Mouse (Mus musculus) liver, embryonic 16.5 days (tissue): ENCODE data around the gene Nup153. TPM values are rescaled to one million over a fixed set of nuclear protein-coding genes. Genes with fewer than 3 reads are reported as not detected.

Source experiments
- ATAC-seq: fragments of 200-750 bp; cut with Nextera tagmentation; 2 replicates; pipeline ENCODE4 v1.8.0; 2017; ENCODE audit warnings: low read depth, mild to moderate bottlenecking, moderate number of reproducible peaks, moderate library complexity
- H3K27ac ChIP-seq: fragments of 300-500 bp; sonication (generic); 2 replicates; pipeline ENCODE4 v1.5.1; 2014; ENCODE audit warnings: mild to moderate bottlenecking, low read length
- H3K27me3 ChIP-seq: fragments of 300-500 bp; sonication (generic); 2 replicates; pipeline ENCODE4 v1.6.1; 2014; ENCODE audit warnings: low read depth, low read length, mixed read lengths; ENCODE audit not compliant: control insufficient read depth, insufficient read depth
- H3K36me3 ChIP-seq: fragments of 300-500 bp; sonication (generic); 2 replicates; pipeline ENCODE4 v1.6.1; 2014; ENCODE audit warnings: mild to moderate bottlenecking; ENCODE audit not compliant: control insufficient read depth, insufficient read depth
- H3K4me1 ChIP-seq: fragments of 300-500 bp; sonication (generic); 2 replicates; pipeline ENCODE4 v1.6.1; 2014; ENCODE audit warnings: low read depth, low read length, mixed read lengths; ENCODE audit not compliant: control insufficient read depth
- H3K4me2 ChIP-seq: fragments of 300-500 bp; sonication (generic); 2 replicates; pipeline ENCODE4 v1.6.1; 2014; ENCODE audit warnings: low read depth, low read length, mixed read lengths
- H3K4me3 ChIP-seq: fragments of 300-500 bp; sonication (generic); 2 replicates; pipeline ENCODE4 v1.5.1; 2014; ENCODE audit warnings: low read depth, mild to moderate bottlenecking, low read length
- H3K9ac ChIP-seq: fragments of 300-500 bp; sonication (generic); 2 replicates; pipeline ENCODE4 v1.6.1; 2014; ENCODE audit warnings: low read depth, low read length
- H3K9me3 ChIP-seq: fragments of 300-500 bp; sonication (generic); replicated peaks from 2 replicates; pipeline ENCODE4 v1.6.1; 2016; ENCODE audit warnings: low read length; ENCODE audit not compliant: control insufficient read depth
- WGBS: fragments of 180-500 bp; shearing (Covaris S2); extraction: QIAGEN DNeasy Blood & Tissue Kit; methylation state at CpG from one replicate; pipeline ENCODE4 v1.1.7; 2014; ENCODE audit not compliant: insufficient replicate concordance; 5-methylcytosine and 5-hydroxymethylcytosine counted together
- polyA plus RNA-seq: library from polyadenylated mRNA; unstranded; fragments of >200 nt; fragmentation: Nextera tagmentation; extraction: Ambion mirVana; gene quantifications from 2 replicates; pipeline ENCODE4 v1.2.1, GENCODE M21; 2015

The Nup153 gene
- polyA plus RNA-seq, 1 experiment from 2014 or later: 13.6 TPM

DNA sequence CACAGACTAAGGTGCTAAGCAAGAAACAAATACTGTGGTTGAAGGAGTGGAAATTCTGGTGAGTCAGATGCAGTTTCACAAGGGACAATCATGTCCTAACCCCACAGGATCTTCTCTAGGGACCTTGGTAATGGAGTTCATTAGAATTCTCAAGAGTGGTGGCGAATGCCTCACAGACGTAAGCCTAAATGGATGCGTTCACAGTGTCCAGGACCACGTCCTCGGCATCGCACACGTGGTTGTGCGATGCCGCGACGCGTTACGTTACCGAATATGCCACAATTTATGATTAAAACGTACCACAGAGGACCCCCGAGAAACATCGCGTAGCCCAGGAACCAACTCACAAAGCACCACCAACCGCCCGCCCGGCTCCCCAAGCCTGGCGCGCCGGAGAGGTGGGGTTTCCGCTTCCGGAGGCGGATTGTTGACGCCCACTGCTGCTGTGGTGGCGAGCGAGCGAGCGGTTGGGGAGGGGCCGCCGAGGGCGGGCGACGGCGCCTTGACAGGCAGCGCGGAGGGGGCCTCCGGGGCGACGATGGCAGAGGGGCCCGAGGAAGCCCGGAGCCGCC, 58.6 kb downstream of the Nup153 start, which contains the start of gene Fam8a1:
TSS of gene Fam8a1 (plus strand) at position 475 of the 572 bp plus-strand sequence.
- WGBS: under 1% methylated on average over 46 of the region's 46 CpGs
- Histone ChIP-seq H3K27ac (peak within 1 kb of the TSS; percentile 87), H3K27me3 (no peaks in the 10 kb centered on the region), H3K9ac (peak within 1 kb of the TSS; percentile 95), H3K4me2 (peak within 1 kb of the TSS; percentile 84), H3K36me3 (peaks cover 3% of the 10 kb centered on the region), H3K4me1 (peaks cover 12% of the 10 kb centered on the region), H3K4me3 (peak within 1 kb of the TSS; percentile 91), H3K9me3 (no peaks in the 10 kb centered on the region)
- ATAC-seq: peak; percentile 97

DNA sequence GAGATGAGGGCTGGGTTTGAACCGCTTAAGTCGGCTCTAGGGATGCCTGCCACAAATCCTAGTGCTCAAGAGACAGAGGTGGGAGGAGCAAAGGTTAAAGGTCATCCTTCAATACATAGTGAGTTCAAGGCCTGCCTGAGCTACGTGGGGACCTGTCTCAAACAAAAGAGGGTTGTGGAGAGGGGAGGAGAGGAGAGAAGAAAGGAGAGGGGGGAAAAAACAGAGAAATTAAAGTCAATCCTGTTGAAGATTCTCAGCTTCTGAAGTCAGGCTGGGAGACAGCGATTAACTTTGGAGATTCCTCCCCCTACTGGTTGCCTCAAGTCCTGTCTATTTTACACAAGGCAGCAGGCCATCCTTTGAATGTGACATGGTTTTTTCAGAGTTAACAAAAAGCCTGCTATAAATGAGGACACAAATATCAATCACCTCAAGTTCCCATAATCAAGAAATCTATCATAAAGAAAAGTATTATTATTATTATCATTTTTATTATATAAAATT, 64.2 kb downstream of the Nup153 start:
- no peak overlapping the region for H3K4me2 ChIP-seq
- no peaks in the 10 kb centered on the region for H3K9me3 ChIP-seq
- H3K27me3 ChIP-seq: no peaks in the 10 kb centered on the region
- H3K36me3 ChIP-seq: no peaks in the 10 kb centered on the region
- H3K4me3 ChIP-seq: no peak overlapping the region
- H3K27ac ChIP-seq: no peak overlapping the region
- H3K9ac ChIP-seq: no peak overlapping the region
- H3K4me1 ChIP-seq: no peaks in the 10 kb centered on the region
- 32% methylated on average over 4 of the region's 4 CpGs for WGBS
- ATAC-seq: no peak

DNA sequence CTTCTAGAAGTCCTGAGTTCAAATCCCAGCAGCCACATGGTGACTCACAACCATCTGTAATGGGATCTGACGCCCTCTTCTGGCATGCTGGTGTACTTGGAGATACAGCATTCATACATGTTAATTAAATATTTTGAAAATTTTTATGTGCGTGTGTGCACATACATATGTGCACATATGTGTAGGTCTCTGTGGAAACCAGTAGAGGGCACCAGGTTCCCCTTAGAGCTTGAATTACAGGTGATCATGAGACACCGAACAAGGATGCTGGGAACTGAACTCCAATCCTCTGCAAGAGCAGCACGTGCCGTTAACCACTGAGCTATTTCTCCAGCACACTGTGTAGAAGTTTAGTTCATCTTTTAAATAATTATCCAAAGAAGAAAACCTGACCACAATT, 68.5 kb downstream of the Nup153 start:
- Histone ChIP-seq H3K27ac (no peak overlapping the region), H3K9me3 (no peaks in the 10 kb centered on the region), H3K4me1 (no peaks in the 10 kb centered on the region), H3K36me3 (no peaks in the 10 kb centered on the region), H3K4me2 (no peak overlapping the region), H3K27me3 (no peaks in the 10 kb centered on the region), H3K4me3 (no peak overlapping the region), H3K9ac (no peak overlapping the region)
- 69% methylated on average over 5 of the region's 5 CpGs for WGBS
- ATAC-seq: no peak

DNA sequence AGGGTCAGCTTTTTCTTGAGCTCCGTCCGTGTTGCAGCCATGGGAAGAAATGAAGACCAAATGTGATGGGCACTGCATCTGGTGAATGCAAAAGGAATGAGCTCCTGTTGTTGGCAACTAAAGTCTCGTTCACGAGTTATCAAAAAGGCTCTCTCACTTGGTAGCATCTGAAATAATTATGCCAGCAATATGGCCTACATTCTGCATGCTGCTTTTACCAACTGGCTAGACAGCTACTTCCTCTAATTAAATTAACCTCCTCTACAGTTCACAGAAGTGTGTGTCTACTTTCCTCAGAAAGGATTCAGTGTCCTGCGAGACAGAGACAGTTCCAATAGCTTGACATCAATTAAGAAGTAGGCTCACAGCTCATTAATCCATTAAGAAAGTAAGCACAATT, 73.2 kb downstream of the Nup153 start:
- H3K4me3 ChIP-seq: no peak overlapping the region
- 62% methylated on average over 5 of the region's 5 CpGs for WGBS
- H3K9me3 ChIP-seq: no peaks in the 10 kb centered on the region
- no peak overlapping the region for H3K27ac ChIP-seq
- H3K36me3 ChIP-seq: no peaks in the 10 kb centered on the region
- H3K27me3 ChIP-seq: no peaks in the 10 kb centered on the region
- no peaks in the 10 kb centered on the region for H3K4me1 ChIP-seq
- no peak overlapping the region for H3K4me2 ChIP-seq
- ATAC-seq: no peak
- no peak overlapping the region for H3K9ac ChIP-seq

DNA sequence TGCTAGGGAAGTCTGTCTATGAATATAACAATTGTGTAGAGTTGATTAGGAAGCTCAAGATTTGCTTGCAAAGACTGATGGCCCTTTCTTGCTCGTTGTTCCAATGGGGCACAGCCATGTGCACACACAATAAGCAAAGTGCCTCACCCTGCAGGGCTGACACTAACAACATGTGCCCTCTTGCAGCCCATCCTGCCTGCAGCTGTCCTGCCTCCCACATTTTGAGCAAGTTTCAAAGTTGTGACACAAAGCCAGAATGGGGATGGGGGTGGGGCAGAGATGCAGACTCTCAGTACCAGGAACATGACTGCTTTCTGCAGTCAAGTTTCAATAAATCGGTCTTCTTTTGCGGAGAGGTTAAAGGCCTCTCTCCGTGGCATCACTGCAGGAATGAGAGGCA, 74.1 kb downstream of the Nup153 start:
- Histone ChIP-seq H3K27ac (no peak overlapping the region), H3K27me3 (no peaks in the 10 kb centered on the region), H3K4me3 (no peak overlapping the region), H3K9me3 (no peaks in the 10 kb centered on the region), H3K4me2 (no peak overlapping the region), H3K4me1 (no peaks in the 10 kb centered on the region), H3K9ac (no peak overlapping the region), H3K36me3 (no peaks in the 10 kb centered on the region)
- no peak for ATAC-seq
- 67% methylated on average over 4 of the region's 4 CpGs for WGBS

DNA sequence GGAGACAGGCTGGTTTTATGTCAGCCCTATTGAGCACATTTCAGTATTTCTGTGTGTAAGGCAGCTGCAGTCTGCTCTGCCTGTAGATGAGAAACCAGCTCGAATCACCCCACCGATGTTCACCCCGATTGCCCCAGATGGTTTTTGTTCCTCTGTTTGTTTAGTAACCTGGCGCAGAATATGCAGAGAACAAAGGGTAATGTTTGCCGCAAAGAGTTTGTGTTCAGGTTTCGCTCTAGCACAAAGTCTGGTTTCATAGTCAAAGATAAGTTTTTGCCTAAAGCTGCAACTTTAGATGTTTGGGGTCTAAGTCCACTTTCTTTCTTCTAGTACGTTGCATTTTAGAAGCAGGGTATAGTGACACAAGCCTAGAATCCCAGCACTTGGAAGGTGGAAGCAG, 75.1 kb downstream of the Nup153 start:
- H3K9ac ChIP-seq: no peak overlapping the region
- H3K27ac ChIP-seq: no peak overlapping the region
- H3K9me3 ChIP-seq: no peaks in the 10 kb centered on the region
- H3K4me2 ChIP-seq: no peak overlapping the region
- H3K27me3 ChIP-seq: no peaks in the 10 kb centered on the region
- ATAC-seq: no peak
- no peaks in the 10 kb centered on the region for H3K4me1 ChIP-seq
- WGBS: 68% methylated on average over 7 of the region's 7 CpGs
- no peak overlapping the region for H3K4me3 ChIP-seq
- no peaks in the 10 kb centered on the region for H3K36me3 ChIP-seq

DNA sequence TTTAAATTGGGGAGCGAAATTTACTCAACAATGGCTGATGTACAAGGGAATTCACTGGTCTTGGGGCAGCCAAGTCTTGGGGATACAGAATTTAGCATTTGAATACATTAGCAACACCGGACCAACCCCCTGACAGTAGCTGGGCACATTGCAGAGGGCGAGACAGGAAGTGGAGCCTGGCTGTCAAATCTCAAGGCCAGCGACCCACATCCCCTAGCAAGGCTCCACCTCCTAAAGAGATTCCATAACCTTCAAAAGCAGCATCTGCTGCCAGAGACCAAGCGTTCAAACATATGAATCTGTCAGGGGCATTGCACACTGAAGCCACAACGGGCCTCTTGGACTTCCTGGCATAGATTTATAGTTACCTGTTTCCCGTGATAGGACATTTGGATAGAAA, 75.9 kb downstream of the Nup153 start:
- no peaks in the 10 kb centered on the region for H3K9me3 ChIP-seq
- no peaks in the 10 kb centered on the region for H3K4me1 ChIP-seq
- H3K27me3 ChIP-seq: no peaks in the 10 kb centered on the region
- no peak overlapping the region for H3K9ac ChIP-seq
- 44% methylated on average over 7 of the region's 7 CpGs for WGBS
- no peaks in the 10 kb centered on the region for H3K36me3 ChIP-seq
- no peak overlapping the region for H3K27ac ChIP-seq
- H3K4me2 ChIP-seq: no peak overlapping the region
- no peak for ATAC-seq
- H3K4me3 ChIP-seq: no peak overlapping the region

DNA sequence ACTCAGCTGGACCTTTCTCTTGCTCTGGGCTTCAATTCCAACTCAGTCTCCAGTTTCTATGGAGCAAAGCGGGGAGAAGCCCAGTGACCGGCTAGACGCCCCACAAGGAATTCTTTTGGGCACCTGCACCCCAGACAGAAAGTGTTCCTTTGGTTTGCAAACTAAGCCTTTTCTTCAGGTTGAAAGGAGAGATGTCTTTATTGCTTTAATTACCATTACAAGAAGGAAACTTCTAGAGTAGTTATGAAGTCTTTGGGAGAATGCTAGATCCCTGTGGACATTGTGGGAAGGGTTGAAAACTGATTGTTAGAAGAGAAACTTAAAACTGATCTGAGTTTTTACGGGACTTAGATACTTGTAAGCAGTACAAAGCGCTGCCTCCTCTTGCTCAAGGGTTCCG, 82.3 kb downstream of the Nup153 start:
- no peaks in the 10 kb centered on the region for H3K4me1 ChIP-seq
- 75% methylated on average over 6 of the region's 6 CpGs for WGBS
- ATAC-seq: no peak

DNA sequence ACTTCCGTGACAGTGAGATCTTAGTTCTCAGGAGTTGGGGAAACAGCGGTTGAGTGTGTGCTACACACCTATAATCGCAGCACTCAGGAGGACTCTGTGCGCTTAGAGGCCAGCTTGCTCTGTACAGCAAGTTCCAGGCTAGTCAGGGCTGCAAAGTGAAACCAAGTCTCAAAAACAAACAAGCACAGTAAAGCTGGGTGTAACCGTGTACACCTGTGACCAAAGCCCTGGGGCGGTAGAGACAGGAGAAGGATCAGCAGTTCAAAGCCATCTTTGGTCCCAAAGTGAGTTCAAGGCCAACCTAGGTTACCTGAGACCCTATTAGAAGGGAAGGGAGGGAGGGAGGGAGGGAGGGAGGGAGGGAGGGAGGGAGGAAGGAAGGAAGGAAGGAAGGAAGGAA, 83.6 kb downstream of the Nup153 start:
- H3K27me3 ChIP-seq: no peaks in the 10 kb centered on the region
- no peak overlapping the region for H3K4me3 ChIP-seq
- ATAC-seq: no peak
- no peak overlapping the region for H3K27ac ChIP-seq
- 71% methylated on average over 6 of the region's 6 CpGs for WGBS
- no peak overlapping the region for H3K4me2 ChIP-seq
- no peaks in the 10 kb centered on the region for H3K4me1 ChIP-seq
- no peak overlapping the region for H3K9ac ChIP-seq
- H3K9me3 ChIP-seq: peaks cover 3% of the 10 kb centered on the region
- no peaks in the 10 kb centered on the region for H3K36me3 ChIP-seq

More for the DNA sequence above, 82.3 kb downstream of the Nup153 start:
- H3K27me3 ChIP-seq: no peaks in the 10 kb centered on the region
- H3K9me3 ChIP-seq: peaks cover 3% of the 10 kb centered on the region
- H3K27ac ChIP-seq: no peak overlapping the region
- no peak overlapping the region for H3K9ac ChIP-seq
- H3K4me2 ChIP-seq: no peak overlapping the region
- H3K36me3 ChIP-seq: no peaks in the 10 kb centered on the region
- no peak overlapping the region for H3K4me3 ChIP-seq
